ENCODE assay signal across 8 mouse cellular contexts in genomic region chr19:45748691-45749242, GRCm38 (mm10). TPM values are rescaled to one million over a fixed set of nuclear protein-coding genes. Genes with fewer than 3 reads are reported as not detected.
A peak's percentile ranks its signal among the peaks of the same experiment; 100 is the strongest.
DNase-seq lines count a peak whose midpoint lies in the region; ATAC-seq and TF ChIP-seq lines count a peak whose summit lies in the region.

No protein-coding gene starts in this region.

- H3K4me2 ChIP-seq in heart, embryonic 14.5 days (ENCODE audit: low read length): peak overlapping the region; percentile 94
- peak overlapping the region; percentile 95 for H3K4me2 ChIP-seq in liver, postnatal 0 days (ENCODE audit: low read depth, low read length)
- H3K4me2 ChIP-seq in stomach, embryonic 15.5 days: peak overlapping the region; percentile 91

- H3K4me1 ChIP-seq in cerebellum, adult 2 months (ENCODE audit: control insufficient read depth, insufficient read depth, low read length): peaks cover 8% of the 10 kb centered on the region
- H3K4me1 ChIP-seq in spleen, adult 2 months (ENCODE audit: control insufficient read depth, insufficient read depth, insufficient read length): peaks cover 11% of the 10 kb centered on the region; the same call in 1 of the 2 replicates
- peaks cover 18 to 26% of the 10 kb centered on the region in 2 experiments for H3K4me1 ChIP-seq in heart, embryonic 14.5 days (ENCODE audit: control insufficient read depth in 2 of 2, insufficient read depth in 2 of 2, low read length in 2 of 2)
- peaks cover 34% of the 10 kb centered on the region for H3K4me1 ChIP-seq in liver, postnatal 0 days (ENCODE audit: insufficient read depth)
- peaks cover 26% of the 10 kb centered on the region for H3K4me1 ChIP-seq in stomach, embryonic 15.5 days

- peak overlapping the region; percentile 63 for H3K4me3 ChIP-seq in cerebellum, adult 2 months (replicated peaks; ENCODE audit: insufficient read depth, low read depth, low read length)
- peak overlapping the region; percentile 87 for H3K4me3 ChIP-seq in spleen, adult 2 months (ENCODE audit: extremely low read depth, insufficient read depth, insufficient read length)
- peak overlapping the region; percentile 65 for H3K4me3 ChIP-seq in heart, embryonic 14.5 days (ENCODE audit: control insufficient read depth in 1 of 2, insufficient read depth in 1 of 2, low read depth in 1 of 2, low read length in 2 of 2)
- peak overlapping the region; percentile 81 for H3K4me3 ChIP-seq in liver, postnatal 0 days (ENCODE audit: low read depth, low read length)
- H3K4me3 ChIP-seq in stomach, embryonic 15.5 days (replicated peaks): peak overlapping the region; percentile 94

- WGBS in cerebellum, adult 2 months: 8% methylated on average over 33 of the region's 33 CpGs
- WGBS in spleen, adult 2 months: 1% methylated on average over 33 of the region's 33 CpGs
- WGBS in heart, embryonic 14.5 days: under 1% methylated on average over 33 of the region's 33 CpGs
- under 1% methylated on average over 23 of the region's 33 CpGs for WGBS in liver, postnatal 0 days (ENCODE audit: insufficient replicate concordance)
- WGBS in stomach, embryonic 15.5 days: 1% methylated on average over 32 of the region's 33 CpGs

- H3K27ac ChIP-seq in cerebellum, adult 2 months (ENCODE audit: insufficient read depth, low read length): no peak overlapping the region
- H3K27ac ChIP-seq in spleen, adult 2 months (ENCODE audit: insufficient read depth, low read length): peak overlapping the region; percentile 53; the same call in 1 of the 2 replicates
- H3K27ac ChIP-seq in heart, embryonic 14.5 days (replicated peaks in 1 of 2; ENCODE audit: control insufficient read depth in 1 of 2, insufficient read depth in 1 of 2, low read depth in 2 of 2, low read length in 2 of 2): no peak overlapping the region
- H3K27ac ChIP-seq in liver, postnatal 0 days (ENCODE audit: low read depth): no peak overlapping the region
- H3K27ac ChIP-seq in stomach, embryonic 15.5 days: no peak overlapping the region

- peak; percentile 14 to 30 for DNase-seq in cerebellum, adult 2 months
- no peak for DNase-seq in cerebellum, adult 8-10 months
- peak in 1 of 2 experiments; percentile 18 for DNase-seq in spleen, adult 2 months (ENCODE audit: low read depth in 1 of 2, low spot score in 2 of 2)
- no peak for DNase-seq in spleen, postnatal 14 days (ENCODE audit: low spot score in 2 of 2)
- peak; percentile 48 for DNase-seq in liver, postnatal 0 days
- DNase-seq in layer of hippocampus, adult 9-11 months: no peak

- no peaks in the 10 kb centered on the region for H3K9me3 ChIP-seq in heart, embryonic 14.5 days (ENCODE audit: control insufficient read depth, low read length)
- H3K9me3 ChIP-seq in liver, postnatal 0 days (ENCODE audit: low read length): no peaks in the 10 kb centered on the region
- no peaks in the 10 kb centered on the region for H3K9me3 ChIP-seq in stomach, embryonic 15.5 days

- TF ChIP-seq POLR2A in cerebellum, adult 2 months (IDR thresholded peaks at IDR 0.05; ENCODE audit: borderline replicate concordance, insufficient read depth, low read length): no peak
- no peak for TF ChIP-seq POLR2A in spleen, adult 2 months (IDR thresholded peaks at IDR 0.05; ENCODE audit: low read depth, low read length)

- peaks cover 1% of the 10 kb centered on the region; the same call in 1 of the 2 replicates for H3K27me3 ChIP-seq in cerebellum, adult 2 months (ENCODE audit: control insufficient read depth, insufficient read depth, low read length)
- 0 out of 2 replicates have a peak, but pooled peaks cover 2% of the 10 kb centered on the region for H3K27me3 ChIP-seq in spleen, adult 2 months (ENCODE audit: control insufficient read depth, insufficient read depth, low read length)
- H3K27me3 ChIP-seq in heart, embryonic 14.5 days (ENCODE audit: control insufficient read depth, insufficient read depth, low read length): peaks cover 19% of the 10 kb centered on the region
- H3K27me3 ChIP-seq in liver, postnatal 0 days (ENCODE audit: insufficient read depth, low read length): peaks cover 24% of the 10 kb centered on the region
- peaks cover 29% of the 10 kb centered on the region for H3K27me3 ChIP-seq in stomach, embryonic 15.5 days (replicated peaks)

- peak; percentile 6; the same call in 1 of the 2 replicates for ATAC-seq in heart, embryonic 14.5 days (ENCODE audit: insufficient number of reproducible peaks, insufficient read depth, low FRiP score, low read depth)
- peak; percentile 10 for ATAC-seq in liver, postnatal 0 days
- 0 out of 2 replicates have a peak, but pooled peaks have one; percentile 3 for ATAC-seq in stomach, embryonic 15.5 days (ENCODE audit: insufficient read depth, low FRiP score, low read depth)

- H3K9ac ChIP-seq in heart, embryonic 14.5 days (ENCODE audit: low read length): peak overlapping the region; percentile 78
- peak overlapping the region; percentile 80 for H3K9ac ChIP-seq in liver, postnatal 0 days (replicated peaks)
- H3K9ac ChIP-seq in stomach, embryonic 15.5 days: peak overlapping the region; percentile 63

- TF ChIP-seq EP300 in liver, postnatal 0 days (IDR thresholded peaks at IDR 0.05; ENCODE audit: low read depth): no peak

- H3K36me3 ChIP-seq in spleen, adult 2 months (ENCODE audit: control insufficient read depth, insufficient read depth, low read length): peaks cover 13% of the 10 kb centered on the region
- H3K36me3 ChIP-seq in heart, embryonic 14.5 days (ENCODE audit: control insufficient read depth, insufficient read depth, low read length): peaks cover 33% of the 10 kb centered on the region
- H3K36me3 ChIP-seq in liver, postnatal 0 days (replicated peaks; ENCODE audit: insufficient read depth, low read length): peaks cover 27% of the 10 kb centered on the region
- peaks cover 8% of the 10 kb centered on the region for H3K36me3 ChIP-seq in stomach, embryonic 15.5 days

- TF ChIP-seq CTCF in cerebellum, adult 2 months (IDR thresholded peaks at IDR 0.05; ENCODE audit: borderline replicate concordance, insufficient read depth, low read depth, low read length): no peak
- TF ChIP-seq CTCF in spleen, adult 2 months (IDR thresholded peaks at IDR 0.05; ENCODE audit: extremely low read depth, insufficient read depth, insufficient read length, insufficient replicate concordance): no peak
- no peak for TF ChIP-seq CTCF in liver, postnatal 0 days (IDR thresholded peaks at IDR 0.05; ENCODE audit: low read depth)

RNA-seq across cellular contexts. Expression of gene Npm3, which starts 0.6 kb away (rescaled TPM):
- 14.7 and 15.0 TPM in 2 replicates for polyA plus RNA-seq in cerebellum, adult 2 months (2012; rRNA removed)
- 68.2 and 85.3 TPM in 2 replicates for polyA plus RNA-seq in spleen, adult 2 months (2012; rRNA removed)
- 9.8 and 10.2 TPM in 2 replicates for polyA plus RNA-seq in heart, embryonic 14.5 days (2014; fragmentation: Nextera tagmentation; extraction: Ambion mirVana)
- 6.3 and 6.5 TPM in 2 replicates for polyA plus RNA-seq in liver, postnatal 0 days (2015; fragmentation: Nextera tagmentation; extraction: Ambion mirVana)
- 16.0 and 16.3 TPM in 2 replicates for polyA plus RNA-seq in stomach, embryonic 15.5 days (2015; fragmentation: Nextera tagmentation; extraction: Ambion mirVana)

RNA-seq across cellular contexts. Expression of gene Fgf8, which starts 6.1 kb away (rescaled TPM):
- not detected in 2 replicates for polyA plus RNA-seq in cerebellum, adult 2 months (2012; rRNA removed)
- 0.21 and 0.22 TPM in 2 replicates for polyA plus RNA-seq in spleen, adult 2 months (2012; rRNA removed)
- 0.46 TPM in 1 of 2 replicates, not detected in the other for polyA plus RNA-seq in heart, embryonic 14.5 days (2014; fragmentation: Nextera tagmentation; extraction: Ambion mirVana)
- polyA plus RNA-seq in liver, postnatal 0 days (2015; fragmentation: Nextera tagmentation; extraction: Ambion mirVana): not detected in 2 replicates
- 0.17 TPM in 1 of 2 replicates, not detected in the other for polyA plus RNA-seq in stomach, embryonic 15.5 days (2015; fragmentation: Nextera tagmentation; extraction: Ambion mirVana)

RNA-seq across cellular contexts. Expression of gene Mgea5, which starts 34.9 kb away (rescaled TPM):
- 109 and 116 TPM in 2 replicates for polyA plus RNA-seq in cerebellum, adult 2 months (2012; rRNA removed)
- 18.9 and 21.1 TPM in 2 replicates for polyA plus RNA-seq in spleen, adult 2 months (2012; rRNA removed)
- 47.0 and 47.1 TPM in 2 replicates for polyA plus RNA-seq in heart, embryonic 14.5 days (2014; fragmentation: Nextera tagmentation; extraction: Ambion mirVana)
- 10.3 and 10.8 TPM in 2 replicates for polyA plus RNA-seq in liver, postnatal 0 days (2015; fragmentation: Nextera tagmentation; extraction: Ambion mirVana)
- 42.2 and 47.2 TPM in 2 replicates for polyA plus RNA-seq in stomach, embryonic 15.5 days (2015; fragmentation: Nextera tagmentation; extraction: Ambion mirVana)

Comparison
In these comparisons a context has a peak if more than half of its experiments do, and no peak if none do; other contexts are left out.
1. DNase-seq: peak in cerebellum, adult 2 months (2 of 2) and liver, postnatal 0 days (single experiment); none in cerebellum, adult 8-10 months (single experiment), spleen, postnatal 14 days (0 of 2) and layer of hippocampus, adult 9-11 months (single experiment).
2. Peak in every context shown above with its lines, with median percentiles within 50 percentile points of each other: H3K4me3 ChIP-seq, ATAC-seq, H3K4me2 ChIP-seq and H3K9ac ChIP-seq.